Mouse (Mus musculus): ENCODE results near the gene Agtrap.

The Agtrap gene

GRCm38 (mm10) chr4:148075881-148076280 lies 11.9 kb downstream of the Agtrap start:
- DNase-seq (ENCODE audit: low spot score in 2 of 2): no peak

GRCm38 (mm10) chr4:148075259-148075658 lies 12.6 kb downstream of the Agtrap start:
- peak; percentile 79 to 81 for DNase-seq (ENCODE audit: low spot score in 2 of 2)

GRCm38 (mm10) chr4:148074521-148075189 lies 13.2 kb downstream of the Agtrap start:
- no peak for DNase-seq (ENCODE audit: low spot score in 2 of 2)

- DNase-seq (ENCODE audit: low spot score in 2 of 2): peak; percentile 48 to 53
These were observed 16.3 kb downstream of the Agtrap start for GRCm38 (mm10) chr4:148071508-148071907.

GRCm38 (mm10) chr4:148069602-148070218 lies 18.1 kb downstream of the Agtrap start:
- DNase-seq (ENCODE audit: low spot score in 2 of 2): no peak

GRCm38 (mm10) chr4:148067346-148067745 lies 20.5 kb downstream of the Agtrap start:
- no peak for DNase-seq (ENCODE audit: low spot score in 2 of 2)

GRCm38 (mm10) chr4:148066401-148066744 lies 21.5 kb downstream of the Agtrap start:
- peak; percentile 71 to 82 for DNase-seq (ENCODE audit: low spot score in 2 of 2)

GRCm38 (mm10) chr4:148065702-148066400 lies 22.0 kb downstream of the Agtrap start:
- no peak for DNase-seq (ENCODE audit: low spot score in 2 of 2)

GRCm38 (mm10) chr4:148061086-148061480 lies 26.7 kb downstream of the Agtrap start:
- DNase-seq (ENCODE audit: low spot score in 2 of 2): no peak

GRCm38 (mm10) chr4:148060120-148061085 lies 27.4 kb downstream of the Agtrap start:
- no peak for DNase-seq (ENCODE audit: low spot score in 2 of 2)

GRCm38 (mm10) chr4:148058993-148059392 lies 28.8 kb downstream of the Agtrap start:
- DNase-seq (ENCODE audit: low spot score in 2 of 2): no peak

- DNase-seq (ENCODE audit: low spot score in 2 of 2): no peak
These were observed 29.5 kb downstream of the Agtrap start for GRCm38 (mm10) chr4:148058218-148058819.

GRCm38 (mm10) chr4:148057661-148058209 lies 30.1 kb downstream of the Agtrap start:
- DNase-seq (ENCODE audit: low spot score in 2 of 2): no peak

GRCm38 (mm10) chr4:148056801-148057200 lies 31.0 kb downstream of the Agtrap start:
- peak; percentile 74 to 80 for DNase-seq (ENCODE audit: low spot score in 2 of 2)

- DNase-seq (ENCODE audit: low spot score in 2 of 2): no peak
These were observed 31.6 kb downstream of the Agtrap start for GRCm38 (mm10) chr4:148056246-148056645.

- DNase-seq (ENCODE audit: low spot score in 2 of 2): no peak
These were observed 32.7 kb downstream of the Agtrap start for GRCm38 (mm10) chr4:148054961-148055695.

GRCm38 (mm10) chr4:148053417-148053920 lies 34.4 kb downstream of the Agtrap start:
- no peak for DNase-seq (ENCODE audit: low spot score in 2 of 2)

- no peak for DNase-seq (ENCODE audit: low spot score in 2 of 2)
These were observed 34.9 kb downstream of the Agtrap start for GRCm38 (mm10) chr4:148052976-148053375.

- no peak for DNase-seq (ENCODE audit: low spot score in 2 of 2)
These were observed 35.9 kb downstream of the Agtrap start for GRCm38 (mm10) chr4:148051886-148052285.
